Mouse (Mus musculus): ENCODE data around the gene Akap7. TPM values are rescaled to one million over a fixed set of nuclear protein-coding genes. Genes with fewer than 3 reads are reported as not detected.
"Not testable (repeated sequence)": the region's sequence is repeated elsewhere in the genome, so short reads cannot be mapped to it uniquely, and the experiment has no call there.

Gene Akap7
- polyA plus RNA-seq, 1 experiment from 2014 or later: 17.0 TPM

GRCm38 (mm10) chr10:25163510-25163909 lies 144.2 kb downstream of the Akap7 start:
- H3K4me1 ChIP-seq; DNase-seq (ENCODE audit: low spot score); H3K4me3 ChIP-seq; H3K27ac ChIP-seq (replicated peaks); H3K27me3 ChIP-seq (replicated peaks; ENCODE audit: low read depth, poor library complexity, severe bottlenecking); H3K9me3 ChIP-seq; H3K36me3 ChIP-seq (replicated peaks): not testable (repeated sequence)
- 32% methylated on average over 3 of the region's 3 CpGs for WGBS

- 82% methylated on average over 2 of the region's 2 CpGs for WGBS
- no peaks in the 10 kb centered on the region for H3K4me1 ChIP-seq
These were observed 146.0 kb downstream of the Akap7 start for GRCm38 (mm10) chr10:25161701-25162100.

GRCm38 (mm10) chr10:25158651-25159050 lies 149.0 kb downstream of the Akap7 start:
- Histone ChIP-seq H3K27ac (replicated peaks) (no peak overlapping the region), H3K4me3 (no peak overlapping the region), H3K9me3 (no peaks in the 10 kb centered on the region), H3K4me1 (peaks cover 3% of the 10 kb centered on the region; the same call in 1 of the 2 replicates), H3K36me3 (replicated peaks) (no peaks in the 10 kb centered on the region), H3K27me3 (replicated peaks; ENCODE audit: low read depth, poor library complexity, severe bottlenecking) (no peaks in the 10 kb centered on the region)
- no peak for DNase-seq (ENCODE audit: low spot score)
- WGBS: 84% methylated on average over 5 of the region's 5 CpGs

More at GRCm38 (mm10) chr10:25161701-25162100, 146.0 kb downstream of the Akap7 start:
- Histone ChIP-seq H3K27me3 (replicated peaks; ENCODE audit: low read depth, poor library complexity, severe bottlenecking) (no peaks in the 10 kb centered on the region), H3K27ac (replicated peaks) (no peak overlapping the region), H3K4me3 (no peak overlapping the region), H3K9me3 (no peaks in the 10 kb centered on the region), H3K36me3 (replicated peaks) (no peaks in the 10 kb centered on the region)
- DNase-seq (ENCODE audit: low spot score): no peak

GRCm38 (mm10) chr10:25157339-25157738 lies 150.3 kb downstream of the Akap7 start:
- no peak overlapping the region for H3K4me3 ChIP-seq
- no peaks in the 10 kb centered on the region for H3K36me3 ChIP-seq (replicated peaks)
- no peak for DNase-seq (ENCODE audit: low spot score)
- H3K9me3 ChIP-seq: no peaks in the 10 kb centered on the region
- H3K27me3 ChIP-seq (replicated peaks; ENCODE audit: low read depth, poor library complexity, severe bottlenecking): no peaks in the 10 kb centered on the region
- peaks cover 3% of the 10 kb centered on the region; the same call in 1 of the 2 replicates for H3K4me1 ChIP-seq
- H3K27ac ChIP-seq (replicated peaks): no peak overlapping the region

- H3K36me3 ChIP-seq (replicated peaks): no peaks in the 10 kb centered on the region
- no peak for DNase-seq (ENCODE audit: low spot score)
- no peaks in the 10 kb centered on the region for H3K9me3 ChIP-seq
- no peaks in the 10 kb centered on the region for H3K27me3 ChIP-seq (replicated peaks; ENCODE audit: low read depth, poor library complexity, severe bottlenecking)
- 65% methylated on average over 6 of the region's 6 CpGs for WGBS
- peaks cover 3% of the 10 kb centered on the region; the same call in 1 of the 2 replicates for H3K4me1 ChIP-seq
- H3K4me3 ChIP-seq: no peak overlapping the region
- H3K27ac ChIP-seq (replicated peaks): no peak overlapping the region
These were observed 153.4 kb downstream of the Akap7 start for GRCm38 (mm10) chr10:25154225-25154624.

GRCm38 (mm10) chr10:25151172-25151800 lies 156.4 kb downstream of the Akap7 start:
- Histone ChIP-seq H3K9me3 (no peaks in the 10 kb centered on the region), H3K36me3 (replicated peaks) (no peaks in the 10 kb centered on the region), H3K27me3 (replicated peaks; ENCODE audit: low read depth, poor library complexity, severe bottlenecking) (no peaks in the 10 kb centered on the region), H3K4me3 (no peak overlapping the region), H3K27ac (replicated peaks) (no peak overlapping the region), H3K4me1 (peaks cover 3% of the 10 kb centered on the region; the same call in 1 of the 2 replicates)
- DNase-seq (ENCODE audit: low spot score): no peak
- 94% methylated on average over 7 of the region's 7 CpGs for WGBS

- H3K36me3 ChIP-seq (replicated peaks): no peaks in the 10 kb centered on the region
- no peaks in the 10 kb centered on the region for H3K9me3 ChIP-seq
- no peaks in the 10 kb centered on the region for H3K27me3 ChIP-seq (replicated peaks; ENCODE audit: low read depth, poor library complexity, severe bottlenecking)
- peaks cover under 1% of the 10 kb centered on the region; the same call in 1 of the 2 replicates for H3K4me1 ChIP-seq
- H3K27ac ChIP-seq (replicated peaks): no peak overlapping the region
- no peak for DNase-seq (ENCODE audit: low spot score)
- WGBS: 85% methylated on average over 12 of the region's 12 CpGs
- no peak overlapping the region for H3K4me3 ChIP-seq
These were observed 161.8 kb downstream of the Akap7 start for GRCm38 (mm10) chr10:25145851-25146250.

GRCm38 (mm10) chr10:25144787-25145761 lies 162.6 kb downstream of the Akap7 start:
- Histone ChIP-seq H3K4me3 (no peak overlapping the region), H3K27me3 (replicated peaks; ENCODE audit: low read depth, poor library complexity, severe bottlenecking) (no peaks in the 10 kb centered on the region), H3K27ac (replicated peaks) (no peak overlapping the region), H3K9me3 (no peaks in the 10 kb centered on the region), H3K36me3 (replicated peaks) (no peaks in the 10 kb centered on the region), H3K4me1 (peaks cover 9% of the 10 kb centered on the region)
- WGBS: 85% methylated on average over 18 of the region's 18 CpGs
- DNase-seq (ENCODE audit: low spot score): no peak

- Histone ChIP-seq H3K27ac (replicated peaks) (no peak overlapping the region), H3K4me3 (no peak overlapping the region), H3K9me3 (peaks cover 10% of the 10 kb centered on the region; the same call in 1 of the 2 replicates), H3K36me3 (replicated peaks) (no peaks in the 10 kb centered on the region), H3K4me1 (peaks cover 10% of the 10 kb centered on the region), H3K27me3 (replicated peaks; ENCODE audit: low read depth, poor library complexity, severe bottlenecking) (no peaks in the 10 kb centered on the region)
- DNase-seq (ENCODE audit: low spot score): no peak
- 94% methylated on average over 1 of the region's 1 CpGs for WGBS
These were observed 165.9 kb downstream of the Akap7 start for GRCm38 (mm10) chr10:25141781-25142180.

GRCm38 (mm10) chr10:25140155-25140755 lies 167.4 kb downstream of the Akap7 start:
- H3K36me3 ChIP-seq (replicated peaks): no peaks in the 10 kb centered on the region

GRCm38 (mm10) chr10:25133581-25133980 lies 174.1 kb downstream of the Akap7 start:
- Histone ChIP-seq H3K4me3 (no peak overlapping the region), H3K27me3 (replicated peaks; ENCODE audit: low read depth, poor library complexity, severe bottlenecking) (no peaks in the 10 kb centered on the region), H3K4me1 (peaks cover 4% of the 10 kb centered on the region; the same call in 1 of the 2 replicates), H3K9me3 (peaks cover 2% of the 10 kb centered on the region; the same call in 1 of the 2 replicates), H3K36me3 (replicated peaks) (no peaks in the 10 kb centered on the region), H3K27ac (replicated peaks) (no peak overlapping the region)
- 84% methylated on average over 1 of the region's 1 CpGs for WGBS
- no peak for DNase-seq (ENCODE audit: low spot score)

More at GRCm38 (mm10) chr10:25140155-25140755, 167.4 kb downstream of the Akap7 start:
- DNase-seq (ENCODE audit: low spot score): peak; percentile 66
- Histone ChIP-seq H3K9me3 (peaks cover 10% of the 10 kb centered on the region; the same call in 1 of the 2 replicates), H3K27ac (replicated peaks) (0 out of 2 replicates have a peak overlapping the region, but pooled peaks have one; percentile 12), H3K4me1 (peaks cover 10% of the 10 kb centered on the region), H3K27me3 (replicated peaks; ENCODE audit: low read depth, poor library complexity, severe bottlenecking) (no peaks in the 10 kb centered on the region), H3K4me3 (no peak overlapping the region)
- 20% methylated on average over 14 of the region's 14 CpGs for WGBS

GRCm38 (mm10) chr10:25128455-25128863 lies 179.2 kb downstream of the Akap7 start:
- WGBS: 85% methylated on average over 5 of the region's 5 CpGs
- no peak overlapping the region for H3K27ac ChIP-seq (replicated peaks)
- H3K9me3 ChIP-seq: no peaks in the 10 kb centered on the region
- no peak for DNase-seq (ENCODE audit: low spot score)
- no peaks in the 10 kb centered on the region for H3K27me3 ChIP-seq (replicated peaks; ENCODE audit: low read depth, poor library complexity, severe bottlenecking)
- peaks cover 4% of the 10 kb centered on the region; the same call in 1 of the 2 replicates for H3K4me1 ChIP-seq
- H3K36me3 ChIP-seq (replicated peaks): no peaks in the 10 kb centered on the region
- no peak overlapping the region for H3K4me3 ChIP-seq
